In genomic region chr15:102271441-102271840, GRCm38 (mm10) we compare ENCODE assay signal across 19 mouse cellular contexts. TPM values are rescaled to one million over a fixed set of nuclear protein-coding genes. Genes with fewer than 3 reads are reported as not detected.
A peak's percentile ranks its signal among the peaks of the same experiment; 100 is the strongest.
DNase-seq lines count a peak whose midpoint lies in the region; ATAC-seq and TF ChIP-seq lines count a peak whose summit lies in the region.
"Had no signal": no experiment of that assay in that cellular context is flagged by ENCODE, and none has a peak within 500 bp of the region (broad histone marks: within the 10 kb centered on the region; RNA-seq: fewer than 3 reads in every experiment).

No protein-coding gene starts in this region.

- peak; percentile 41; the same call in 1 of the 2 replicates for TF ChIP-seq EP300 in lung, postnatal 0 days (IDR thresholded peaks at IDR 0.05)

- no peak for ATAC-seq in heart, embryonic 13.5 days (ENCODE audit: extremely low read depth, insufficient number of reproducible peaks, low FRiP score, low TSS enrichment)
- peak; percentile 44 for ATAC-seq in lung, postnatal 0 days
- no peak for ATAC-seq in embryonic facial prominence, embryonic 12.5 days (ENCODE audit: insufficient number of reproducible peaks, insufficient read depth, low FRiP score, low TSS enrichment)
- ATAC-seq in limb, embryonic 15.5 days (ENCODE audit: insufficient number of reproducible peaks, low FRiP score, low TSS enrichment, low read depth) = no peak
- ATAC-seq: Patski had no signal

- H3K9me3 ChIP-seq in heart, embryonic 13.5 days = no peaks in the 10 kb centered on the region
- H3K9me3 ChIP-seq in lung, postnatal 0 days (ENCODE audit: low read length) = no peaks in the 10 kb centered on the region
- no peaks in the 10 kb centered on the region for H3K9me3 ChIP-seq in embryonic facial prominence, embryonic 12.5 days
- no peaks in the 10 kb centered on the region for H3K9me3 ChIP-seq in limb, embryonic 15.5 days

- peaks cover 11% of the 10 kb centered on the region for H3K4me1 ChIP-seq in heart, embryonic 13.5 days
- H3K4me1 ChIP-seq in lung, postnatal 0 days (ENCODE audit: insufficient read depth, low read depth, low read length) = peaks cover 4% of the 10 kb centered on the region; the same call in 1 of the 2 replicates
- H3K4me1 ChIP-seq in embryonic facial prominence, embryonic 12.5 days = peaks cover 20% of the 10 kb centered on the region
- H3K4me1 ChIP-seq in limb, embryonic 15.5 days = peaks cover 18% of the 10 kb centered on the region

- no peak overlapping the region for H3K4me3 ChIP-seq in heart, embryonic 13.5 days
- no peak overlapping the region for H3K4me3 ChIP-seq in lung, postnatal 0 days (ENCODE audit: low read depth, low read length)
- no peak overlapping the region for H3K4me3 ChIP-seq in embryonic facial prominence, embryonic 12.5 days
- no peak overlapping the region for H3K4me3 ChIP-seq in limb, embryonic 15.5 days

- H3K4me2 ChIP-seq in heart, embryonic 13.5 days = peak overlapping the region; percentile 61; the same call in 1 of the 2 replicates
- no peak overlapping the region for H3K4me2 ChIP-seq in lung, postnatal 0 days (replicated peaks; ENCODE audit: low read depth, low read length)
- H3K4me2 ChIP-seq in embryonic facial prominence, embryonic 12.5 days (replicated peaks) = peak overlapping the region; percentile 55
- peak overlapping the region; percentile 52 for H3K4me2 ChIP-seq in limb, embryonic 15.5 days

- H3K9ac ChIP-seq in heart, embryonic 13.5 days = no peak overlapping the region
- H3K9ac ChIP-seq in lung, postnatal 0 days (replicated peaks; ENCODE audit: low read depth) = no peak overlapping the region
- H3K9ac ChIP-seq in embryonic facial prominence, embryonic 12.5 days = no peak overlapping the region
- no peak overlapping the region for H3K9ac ChIP-seq in limb, embryonic 15.5 days

- no peak for DNase-seq in heart, adult 9 months (ENCODE audit: low spot score in 2 of 2)
- peak; percentile 31 for DNase-seq in lung, postnatal 0 days (ENCODE audit: low spot score)
- no peak for DNase-seq in lung, postnatal 14 days
- no peak for DNase-seq in MN1 (ENCODE audit: low spot score)
- no peak for DNase-seq in left cerebral cortex, postnatal 14 days (ENCODE audit: low spot score in 2 of 2)
- DNase-seq: adrenal gland, postnatal 14 days; cerebellum, postnatal 14 days; gastrocnemius, postnatal 25 days; heart, postnatal 36 days; right cerebral cortex, adult 18-20 months had no signal

- H3K27me3 ChIP-seq in heart, embryonic 13.5 days (replicated peaks) = peaks cover 29% of the 10 kb centered on the region
- no peaks in the 10 kb centered on the region for H3K27me3 ChIP-seq in lung, postnatal 0 days (replicated peaks; ENCODE audit: insufficient read depth, low read length)
- no peaks in the 10 kb centered on the region for H3K27me3 ChIP-seq in embryonic facial prominence, embryonic 12.5 days
- H3K27me3 ChIP-seq in limb, embryonic 15.5 days = no peaks in the 10 kb centered on the region
- H3K27me3 ChIP-seq: Patski had no signal

- WGBS in heart, embryonic 13.5 days = 32% methylated on average over 3 of the region's 3 CpGs
- WGBS in lung, postnatal 0 days = 28% methylated on average over 3 of the region's 3 CpGs
- WGBS in embryonic facial prominence, embryonic 12.5 days = 34% methylated on average over 3 of the region's 3 CpGs
- 36% methylated on average over 3 of the region's 3 CpGs for WGBS in limb, embryonic 15.5 days

- intact Hi-C loops in left cerebral cortex, postnatal 14 days (cut with DNase I) = no loop called here

- no peak overlapping the region for H3K27ac ChIP-seq in heart, embryonic 13.5 days (replicated peaks)
- no peak overlapping the region; the same call in 1 of the 2 replicates for H3K27ac ChIP-seq in lung, postnatal 0 days (ENCODE audit: low read length)
- peak overlapping the region; percentile 37; the same call in 1 of the 2 replicates for H3K27ac ChIP-seq in embryonic facial prominence, embryonic 12.5 days
- no peak overlapping the region for H3K27ac ChIP-seq in limb, embryonic 15.5 days

- no peak for TF ChIP-seq CTCF in lung, postnatal 0 days (IDR thresholded peaks at IDR 0.05)

- H3K36me3 ChIP-seq in heart, embryonic 13.5 days = no peaks in the 10 kb centered on the region
- H3K36me3 ChIP-seq in lung, postnatal 0 days (ENCODE audit: insufficient read depth, low read length) = no peaks in the 10 kb centered on the region
- no peaks in the 10 kb centered on the region for H3K36me3 ChIP-seq in embryonic facial prominence, embryonic 12.5 days
- no peaks in the 10 kb centered on the region for H3K36me3 ChIP-seq in limb, embryonic 15.5 days

RNA-seq across cellular contexts. Expression of gene Gm9918, which starts 1.1 kb away (rescaled TPM):
- not detected in 2 replicates for polyA plus RNA-seq in heart, embryonic 13.5 days (2015; fragmentation: Nextera tagmentation; extraction: Ambion mirVana)
- 0.13 and 0.36 TPM in 2 replicates for polyA plus RNA-seq in lung, postnatal 0 days (2015; fragmentation: Nextera tagmentation; extraction: Ambion mirVana)
- polyA plus RNA-seq in embryonic facial prominence, embryonic 12.5 days (2016; fragmentation: Nextera tagmentation; extraction: Ambion mirVana) = 0.99 and 1.1 TPM in 2 replicates
- polyA plus RNA-seq in limb, embryonic 15.5 days (2015; fragmentation: Nextera tagmentation; extraction: Ambion mirVana) = 0.79 and 0.83 TPM in 2 replicates
- not detected for total RNA-seq in left cerebral cortex, postnatal 14 days (2021)
- total RNA-seq: adrenal gland, postnatal 14 days; gastrocnemius, postnatal 25 days; heart, postnatal 36 days; layer of hippocampus, postnatal 25 days; liver, adult 2 months; megakaryocyte progenitor cell, adult 5-6 weeks; neutrophil, adult 5-6 weeks had no signal
- polyA plus RNA-seq: C2C12 had no signal

RNA-seq across cellular contexts. Expression of gene Mfsd5, which starts 7.8 kb away (rescaled TPM):
- 46.1 and 46.7 TPM in 2 replicates for polyA plus RNA-seq in heart, embryonic 13.5 days (2015; fragmentation: Nextera tagmentation; extraction: Ambion mirVana)
- 70.4 and 72.7 TPM in 2 replicates for polyA plus RNA-seq in lung, postnatal 0 days (2015; fragmentation: Nextera tagmentation; extraction: Ambion mirVana)
- 57.9 and 60.1 TPM in 2 replicates for polyA plus RNA-seq in embryonic facial prominence, embryonic 12.5 days (2016; fragmentation: Nextera tagmentation; extraction: Ambion mirVana)
- 100.0 and 103 TPM in 2 replicates for polyA plus RNA-seq in limb, embryonic 15.5 days (2015; fragmentation: Nextera tagmentation; extraction: Ambion mirVana)
- total RNA-seq in left cerebral cortex, postnatal 14 days (2021) = 10 to 100 TPM; 36.8 to 40.6 TPM

RNA-seq across cellular contexts. Expression of gene Rarg, which starts 14.1 kb away (rescaled TPM):
- polyA plus RNA-seq in heart, embryonic 13.5 days (2015; fragmentation: Nextera tagmentation; extraction: Ambion mirVana) = 9.0 and 9.1 TPM in 2 replicates
- 35.8 and 40.2 TPM in 2 replicates for polyA plus RNA-seq in lung, postnatal 0 days (2015; fragmentation: Nextera tagmentation; extraction: Ambion mirVana)
- 121 and 123 TPM in 2 replicates for polyA plus RNA-seq in embryonic facial prominence, embryonic 12.5 days (2016; fragmentation: Nextera tagmentation; extraction: Ambion mirVana)
- 120 and 128 TPM in 2 replicates for polyA plus RNA-seq in limb, embryonic 15.5 days (2015; fragmentation: Nextera tagmentation; extraction: Ambion mirVana)
- 1 to 10 TPM; 8.3 to 9.4 TPM for total RNA-seq in left cerebral cortex, postnatal 14 days (2021)

RNA-seq across cellular contexts. Expression of gene Espl1, which starts 24.6 kb away (rescaled TPM):
- polyA plus RNA-seq in heart, embryonic 13.5 days (2015; fragmentation: Nextera tagmentation; extraction: Ambion mirVana) = 18.9 and 19.3 TPM in 2 replicates
- polyA plus RNA-seq in lung, postnatal 0 days (2015; fragmentation: Nextera tagmentation; extraction: Ambion mirVana) = 0.99 and 1.4 TPM in 2 replicates
- 36.1 and 37.1 TPM in 2 replicates for polyA plus RNA-seq in embryonic facial prominence, embryonic 12.5 days (2016; fragmentation: Nextera tagmentation; extraction: Ambion mirVana)
- 17.7 and 19.5 TPM in 2 replicates for polyA plus RNA-seq in limb, embryonic 15.5 days (2015; fragmentation: Nextera tagmentation; extraction: Ambion mirVana)
- total RNA-seq in left cerebral cortex, postnatal 14 days (2021) = 1 to 10 TPM; 1.8 to 2.3 TPM

RNA-seq across cellular contexts. Expression of gene Itgb7, which starts 39.7 kb away (rescaled TPM):
- 0.46 and 0.78 TPM in 2 replicates for polyA plus RNA-seq in heart, embryonic 13.5 days (2015; fragmentation: Nextera tagmentation; extraction: Ambion mirVana)
- polyA plus RNA-seq in lung, postnatal 0 days (2015; fragmentation: Nextera tagmentation; extraction: Ambion mirVana) = 3.6 and 4.3 TPM in 2 replicates
- polyA plus RNA-seq in embryonic facial prominence, embryonic 12.5 days (2016; fragmentation: Nextera tagmentation; extraction: Ambion mirVana) = 1.9 and 2.6 TPM in 2 replicates
- 6.3 and 6.6 TPM in 2 replicates for polyA plus RNA-seq in limb, embryonic 15.5 days (2015; fragmentation: Nextera tagmentation; extraction: Ambion mirVana)
- 1 to 10 TPM in 1 of 2 experiments, under 1 TPM in 1; 0.99 to 1.2 TPM for total RNA-seq in left cerebral cortex, postnatal 14 days (2021)
